Mouse (Mus musculus): Measurements from ENCODE around the gene Utf1.

DNA sequence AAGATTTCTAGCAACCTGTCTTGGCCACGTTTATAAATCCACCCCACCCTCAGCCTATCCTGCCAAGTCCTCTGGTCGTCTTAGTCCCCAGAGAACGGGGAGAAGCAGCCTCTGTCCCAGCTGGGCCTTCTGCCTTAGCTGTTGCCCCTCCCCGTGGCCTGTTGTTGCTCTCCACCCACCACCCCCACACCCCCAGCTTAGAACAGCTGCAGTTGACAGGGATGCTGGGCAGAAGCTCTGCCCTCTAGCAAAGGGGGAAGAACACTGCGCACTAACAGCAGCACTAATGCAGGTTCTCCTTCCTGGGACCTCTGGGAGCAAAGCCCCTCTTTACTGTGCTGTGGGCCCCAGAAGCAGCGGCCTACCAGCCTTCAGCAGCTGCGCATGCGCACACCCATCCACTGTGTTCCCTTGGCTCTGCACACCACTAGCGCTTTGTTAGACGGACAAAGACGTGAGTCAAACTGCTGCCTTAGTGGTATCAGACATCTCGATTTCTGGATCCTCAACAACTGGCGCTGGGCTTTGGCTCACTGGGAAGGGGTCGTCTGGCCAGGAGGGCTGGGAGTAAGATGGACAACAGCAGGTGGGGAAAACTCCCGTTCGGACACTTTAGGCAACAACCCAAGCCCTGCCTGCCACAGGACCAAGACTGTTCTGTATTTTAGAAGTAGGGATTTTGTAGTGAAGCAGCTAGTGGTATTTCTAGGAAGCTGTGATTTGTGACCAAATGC is 2.9 kb upstream of the Utf1 start:
- no peak for TF ChIP-seq ZNF384 (IDR thresholded peaks at IDR 0.05; ENCODE audit: low read depth, low read length)
- TF ChIP-seq HCFC1 (IDR thresholded peaks at IDR 0.05; ENCODE audit: borderline replicate concordance, insufficient read depth, low read length): no peak
